Mouse (Mus musculus): ENCODE measurements around the gene Tcfl5.

The Tcfl5 gene

DNA sequence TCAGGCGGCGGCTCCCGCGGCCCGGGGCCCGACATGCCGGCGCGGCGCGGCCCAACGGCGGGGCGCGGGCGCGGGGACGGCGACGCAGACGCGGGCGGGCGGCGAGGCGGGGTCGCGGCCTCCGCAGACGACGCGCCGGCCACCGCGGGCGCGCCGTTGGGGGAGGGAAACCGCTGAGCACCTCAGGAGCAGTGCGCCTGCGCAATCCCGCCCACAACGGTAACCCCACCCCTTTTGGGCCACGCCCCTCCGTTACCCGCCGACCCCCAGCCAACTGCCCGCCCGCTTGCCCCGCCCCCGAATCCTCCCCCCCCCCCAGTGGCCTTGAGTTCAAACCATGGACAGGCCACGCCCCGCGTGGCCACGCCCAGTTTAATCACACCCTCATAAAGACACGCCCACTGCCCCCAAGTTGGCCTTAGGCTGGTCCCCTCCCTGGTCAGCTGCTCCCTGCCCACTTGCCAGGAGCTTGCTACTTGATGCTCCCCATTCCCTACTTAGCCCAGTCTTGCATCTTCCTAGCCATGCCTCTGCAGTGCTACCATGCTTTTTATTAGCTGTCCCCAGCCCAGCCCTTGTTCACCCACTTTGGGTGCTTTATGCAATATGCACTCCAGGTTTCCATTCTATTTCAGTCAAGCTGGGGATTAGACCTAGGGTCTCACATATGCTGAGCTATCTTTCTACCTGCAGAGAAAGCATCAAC lies at the start of gene Tcfl5:
Tcfl5 (minus strand) TSS at position 154 of the 706 bp plus-strand sequence.
- DNase-seq (ENCODE audit: low spot score in 2 of 2): no peak

DNA sequence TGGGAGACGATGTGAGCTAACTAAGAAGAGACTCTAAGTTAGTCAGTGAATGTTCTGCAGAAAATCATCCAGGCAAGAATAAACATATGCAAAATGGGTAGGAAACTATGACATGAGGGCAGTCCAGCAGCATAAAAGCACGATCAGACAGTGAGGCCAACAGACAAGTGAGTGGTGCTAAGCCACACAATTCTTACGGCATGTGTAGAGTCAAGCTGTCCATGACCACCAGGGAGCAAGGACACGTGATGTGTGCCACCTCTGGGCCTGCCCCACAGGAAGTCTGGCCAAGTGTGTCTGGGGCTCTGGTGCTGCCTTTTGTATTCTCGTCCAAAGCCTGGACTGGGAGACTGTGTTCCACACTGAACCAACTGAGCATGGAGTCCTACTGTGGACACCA lies 47.3 kb upstream of the Tcfl5 start:
- no peak for DNase-seq (ENCODE audit: low spot score in 2 of 2)

- DNase-seq (ENCODE audit: low spot score in 2 of 2): no peak
Measured at GRCm38 (mm10) chr2:180684031-180684430, 41.5 kb upstream of the Tcfl5 start.

GRCm38 (mm10) chr2:180683524-180683923 lies 41.0 kb upstream of the Tcfl5 start:
- no peak for DNase-seq (ENCODE audit: low spot score in 2 of 2)

DNA sequence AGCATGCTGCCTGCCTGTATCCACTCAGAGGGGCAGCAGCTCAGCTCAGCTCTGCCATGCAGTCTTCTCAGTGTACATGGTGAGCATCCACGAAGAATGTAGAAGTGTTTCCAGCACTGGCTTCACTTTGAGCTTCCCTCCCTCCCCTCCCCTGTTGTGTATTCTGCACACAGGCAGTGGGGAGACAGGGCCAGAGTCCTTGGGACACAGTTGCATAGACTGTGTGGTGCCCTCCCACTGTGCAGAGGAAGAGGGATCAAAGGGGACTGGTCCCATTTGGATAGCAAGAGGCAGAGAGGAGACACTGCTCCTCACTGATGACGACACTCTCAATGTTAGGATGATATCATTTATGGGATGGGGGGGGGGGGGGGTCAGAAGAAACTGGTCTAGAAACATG lies 38.7 kb upstream of the Tcfl5 start:
- no peak for DNase-seq (ENCODE audit: low spot score in 2 of 2)

GRCm38 (mm10) chr2:180678609-180679140 lies 36.2 kb upstream of the Tcfl5 start:
- DNase-seq (ENCODE audit: low spot score in 2 of 2): peak; percentile 26 to 40

- no peak for DNase-seq (ENCODE audit: low spot score in 2 of 2)
Measured at GRCm38 (mm10) chr2:180676706-180677105, 34.2 kb upstream of the Tcfl5 start.

GRCm38 (mm10) chr2:180662008-180662407 lies 19.5 kb upstream of the Tcfl5 start:
- DNase-seq (ENCODE audit: low spot score in 2 of 2): no peak

DNA sequence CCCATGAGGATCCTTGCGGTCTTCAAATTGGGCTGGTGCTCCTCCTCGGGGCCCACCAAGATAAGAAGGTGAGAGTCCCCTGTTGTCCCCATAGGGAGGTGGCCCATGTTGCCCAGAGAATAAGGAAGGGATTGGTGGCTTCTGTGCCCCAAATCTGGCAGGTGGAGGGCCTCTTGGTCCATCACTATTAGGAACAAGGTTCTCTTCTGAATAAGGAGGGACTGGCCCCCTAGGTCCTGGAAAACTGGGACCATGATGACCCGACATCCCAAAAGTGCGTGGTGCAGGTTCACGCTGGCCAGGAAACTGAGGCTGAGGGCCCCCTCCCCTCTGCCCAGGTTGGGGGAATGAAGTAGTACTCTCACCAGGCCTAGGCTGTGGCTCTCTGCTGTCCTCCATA lies 18.0 kb upstream of the Tcfl5 start:
- DNase-seq (ENCODE audit: low spot score in 2 of 2): no peak

DNA sequence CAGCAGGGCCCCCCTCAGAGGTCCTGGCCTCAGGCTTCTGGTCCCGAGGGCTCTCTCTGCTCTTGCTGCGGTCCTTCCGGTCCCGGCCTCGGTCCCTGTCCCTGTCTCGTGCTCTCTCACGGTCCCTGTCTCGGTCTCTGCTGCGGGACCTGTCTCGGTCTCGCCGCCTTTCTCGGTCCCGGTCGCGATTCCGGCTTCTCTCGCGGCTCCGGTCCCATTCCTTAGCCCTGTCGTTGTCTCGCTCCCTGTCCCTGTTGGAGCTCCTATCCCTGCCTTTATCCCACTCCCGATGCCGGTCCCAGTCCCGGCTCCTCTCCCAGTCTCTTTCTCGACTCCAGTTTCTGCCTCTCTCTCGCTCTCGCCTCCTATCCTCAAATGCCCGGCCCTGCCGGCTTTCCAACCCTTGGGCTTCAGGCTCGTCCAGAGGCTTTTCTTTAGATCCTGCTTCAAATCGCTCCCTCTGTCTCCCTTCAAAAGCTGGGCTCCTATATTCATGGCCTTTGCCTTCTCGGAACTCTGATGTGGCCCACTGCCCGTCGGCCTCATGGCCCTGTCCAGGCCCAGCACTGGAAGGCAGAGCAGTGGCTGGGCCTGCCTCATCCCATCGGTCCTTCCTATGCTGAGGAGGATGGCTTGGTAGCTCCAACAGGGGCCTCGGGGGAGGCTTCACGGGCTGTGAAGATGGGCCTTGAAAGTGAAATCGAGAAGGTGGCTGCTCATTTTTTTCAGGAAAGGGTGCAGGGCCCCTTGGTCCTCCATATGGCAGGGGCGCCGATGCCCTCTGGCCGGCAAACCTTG lies 17.0 kb upstream of the Tcfl5 start:
- DNase-seq (ENCODE audit: low spot score in 2 of 2): no peak

DNA sequence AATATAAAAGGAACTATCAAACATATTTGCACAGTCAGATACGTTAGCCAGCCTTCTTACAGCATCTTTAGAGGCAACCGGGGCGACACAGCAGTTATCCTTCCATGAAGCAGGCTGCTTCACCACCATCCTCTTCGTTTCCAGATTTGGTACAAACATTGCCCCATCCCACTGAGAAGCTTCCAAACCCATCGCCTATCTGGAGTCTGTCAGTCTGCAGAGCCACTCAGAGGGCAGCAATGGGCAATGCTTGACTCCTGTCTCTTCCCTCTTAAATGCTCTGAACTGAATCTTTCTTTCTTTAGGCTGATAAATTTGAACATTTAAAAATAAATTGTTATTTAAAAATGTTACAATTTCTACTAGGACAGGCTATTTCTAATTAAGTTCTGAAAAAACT lies 15.9 kb upstream of the Tcfl5 start:
- no peak for DNase-seq (ENCODE audit: low spot score in 2 of 2)

DNA sequence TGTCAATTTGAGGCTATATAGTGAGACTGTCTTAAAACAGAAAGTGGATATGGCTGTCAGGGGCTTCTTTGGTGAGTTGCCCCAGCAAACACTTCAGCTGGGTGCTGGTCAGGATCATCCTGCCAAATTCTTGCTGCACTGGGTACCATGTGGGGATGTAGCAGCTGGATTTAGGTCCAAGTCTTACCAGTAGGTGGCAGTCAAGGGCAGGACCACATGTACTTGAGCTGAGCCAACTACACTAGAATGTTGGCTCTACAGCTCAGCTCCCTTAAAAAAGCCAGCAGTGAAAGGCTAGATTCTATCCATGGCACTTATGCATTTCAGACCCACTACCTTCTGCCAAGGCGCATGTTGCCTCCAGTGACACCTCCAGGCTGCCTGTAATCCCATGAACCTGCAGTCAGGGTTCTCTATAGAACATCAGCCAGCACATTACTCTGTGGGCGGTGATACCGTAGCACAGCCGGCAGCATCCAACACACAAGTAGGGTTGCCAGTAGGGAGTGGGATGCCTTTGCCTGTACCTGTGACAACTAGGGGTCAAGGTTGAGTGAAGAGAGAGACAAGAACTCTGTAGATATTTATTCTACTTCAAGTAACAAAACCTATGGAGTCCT lies 15.0 kb upstream of the Tcfl5 start:
- peak; percentile 17 to 28 for DNase-seq (ENCODE audit: low spot score in 2 of 2)

GRCm38 (mm10) chr2:180655150-180655549 lies 12.6 kb upstream of the Tcfl5 start:
- no peak for DNase-seq (ENCODE audit: low spot score in 2 of 2)

GRCm38 (mm10) chr2:180654666-180655065 lies 12.2 kb upstream of the Tcfl5 start:
- DNase-seq (ENCODE audit: low spot score in 2 of 2): no peak

DNA sequence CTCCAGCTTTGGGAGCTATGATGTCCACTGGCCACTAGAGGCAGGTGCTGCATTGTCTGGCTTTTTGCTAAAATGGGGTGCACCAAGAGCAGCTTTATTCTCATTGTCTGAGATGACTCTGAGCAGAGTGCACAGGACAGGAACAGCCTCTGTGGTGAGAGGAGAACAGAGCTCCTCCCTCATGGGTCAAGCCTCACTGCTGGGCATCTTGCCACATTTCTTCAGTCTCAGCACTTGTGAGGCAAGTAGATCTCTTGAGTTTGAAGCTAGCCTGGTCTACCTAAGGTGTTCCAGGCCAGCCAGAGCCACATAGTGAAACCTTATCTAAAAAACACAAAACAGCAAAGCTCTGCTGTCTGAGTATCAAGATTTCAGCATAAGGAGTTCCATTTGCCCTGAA lies 4.3 kb upstream of the Tcfl5 start:
- no peak for DNase-seq (ENCODE audit: low spot score in 2 of 2)

DNA sequence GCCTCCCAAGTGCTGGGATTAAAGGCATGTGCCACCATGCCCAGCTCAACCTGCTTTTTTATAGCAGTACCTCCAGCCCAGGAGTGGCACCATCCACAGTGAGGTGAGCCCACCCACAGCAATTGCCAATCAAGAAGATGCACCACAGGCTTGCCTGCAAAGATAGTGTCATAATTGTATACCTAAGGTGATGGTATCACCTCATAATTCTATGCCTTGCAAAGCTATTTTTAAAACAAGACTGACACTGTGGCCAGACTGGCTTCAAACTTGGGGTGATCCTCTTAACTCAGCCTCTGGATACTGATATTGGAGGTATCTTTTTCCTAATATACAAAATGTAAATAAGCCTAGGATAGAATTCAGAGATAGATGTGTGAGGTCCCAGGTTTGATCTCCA lies 1.1 kb upstream of the Tcfl5 start:
- no peak for DNase-seq (ENCODE audit: low spot score in 2 of 2)

GRCm38 (mm10) chr2:180641576-180642554 lies 643 bp downstream of the Tcfl5 start:
- no peak for DNase-seq (ENCODE audit: low spot score in 2 of 2)

- DNase-seq (ENCODE audit: low spot score in 2 of 2): no peak
Measured at GRCm38 (mm10) chr2:180611882-180612281, 30.6 kb downstream of the Tcfl5 start.

- DNase-seq (ENCODE audit: low spot score in 2 of 2): no peak
Measured at GRCm38 (mm10) chr2:180610283-180610682, 32.2 kb downstream of the Tcfl5 start.

DNA sequence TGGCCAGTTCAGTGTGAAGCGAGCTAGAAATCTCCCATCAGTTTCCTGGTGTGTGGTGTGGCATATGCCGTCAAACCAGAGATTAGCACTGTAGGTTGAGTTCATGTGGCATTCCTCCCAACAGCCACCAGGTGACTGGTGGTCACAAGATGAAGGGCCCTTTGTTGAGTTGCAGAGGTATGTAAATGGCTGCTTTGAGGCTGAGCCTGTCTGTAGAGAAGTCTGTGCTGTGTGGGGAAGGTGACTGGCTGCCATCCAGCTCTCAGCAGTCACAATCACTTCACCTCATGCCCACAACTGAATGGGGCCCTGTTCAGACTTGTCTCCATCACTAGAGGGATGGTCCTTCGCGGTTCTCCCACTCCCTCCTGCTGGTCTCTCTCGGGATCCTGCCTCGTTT lies 37.7 kb downstream of the Tcfl5 start:
- DNase-seq (ENCODE audit: low spot score in 2 of 2): no peak

GRCm38 (mm10) chr2:180600569-180601021 lies 41.9 kb downstream of the Tcfl5 start:
- DNase-seq (ENCODE audit: low spot score in 2 of 2): no peak

Data from urinary bladder, adult 18-20 months (tissue).